Mouse (Mus musculus): Measurements from ENCODE around the gene Prkce.
"Not testable (repeated sequence)": the region's sequence is repeated elsewhere in the genome, so short reads cannot be mapped to it uniquely, and the experiment has no call there.

GRCm38 (mm10) chr17:86477401-86477800, 309.8 kb downstream of the Prkce start:
- not testable (repeated sequence) for TF ChIP-seq CTCF (IDR thresholded peaks at IDR 0.05; ENCODE audit: control insufficient read depth, insufficient read depth, low read length); POLR2A (IDR thresholded peaks at IDR 0.05; ENCODE audit: borderline replicate concordance, control insufficient read depth, low read depth, low read length)

All from bone marrow, adult 2 months (tissue).